Mouse (Mus musculus): ENCODE data around the gene Nme2. TPM values are rescaled to one million over a fixed set of nuclear protein-coding genes. Genes with fewer than 3 reads are reported as not detected.
"Not testable (repeated sequence)": the region's sequence is repeated elsewhere in the genome, so short reads cannot be mapped to it uniquely, and the experiment has no call there.

Gene Nme2
- polyA plus RNA-seq, 1 experiment from 2014 or later: 272 TPM

- no peak for DNase-seq
- H3K36me3 ChIP-seq (ENCODE audit: insufficient read depth): peaks cover 62% of the 10 kb centered on the region
- peak; percentile 15; the same call in 1 of the 2 replicates for ATAC-seq (ENCODE audit: insufficient read depth)
Measured at GRCm38 (mm10) chr11:93954738-93955255, 1.3 kb downstream of the Nme2 start.

GRCm38 (mm10) chr11:93952376-93952775, 3.7 kb downstream of the Nme2 start:
- H3K9me3 ChIP-seq (ENCODE audit: low read depth, low read length): no peaks in the 10 kb centered on the region
- no peaks in the 10 kb centered on the region for H3K27me3 ChIP-seq (ENCODE audit: insufficient read depth, low read length)
- no peak for ATAC-seq (ENCODE audit: insufficient read depth)

More at GRCm38 (mm10) chr11:93954738-93955255, 1.3 kb downstream of the Nme2 start:
- 36% methylated on average over 13 of the region's 13 CpGs for WGBS
- Histone ChIP-seq H3K27ac (ENCODE audit: low read depth) (peak overlapping the region; percentile 92), H3K4me2 (peak overlapping the region; percentile 86), H3K4me1 (ENCODE audit: insufficient read depth) (peaks cover 12% of the 10 kb centered on the region; the same call in 1 of the 2 replicates), H3K9me3 (ENCODE audit: low read depth, low read length) (no peaks in the 10 kb centered on the region), H3K27me3 (ENCODE audit: insufficient read depth, low read length) (no peaks in the 10 kb centered on the region), H3K4me3 (ENCODE audit: low read depth, low read length) (peak overlapping the region; percentile 71), H3K9ac (peak overlapping the region; percentile 82)
- no peak for TF ChIP-seq CTCF (IDR thresholded peaks at IDR 0.05; ENCODE audit: low read depth)

GRCm38 (mm10) chr11:93950045-93950444, 6.0 kb downstream of the Nme2 start:
- Histone ChIP-seq H3K27ac (ENCODE audit: low read depth) (no peak overlapping the region), H3K27me3 (ENCODE audit: insufficient read depth, low read length) (no peaks in the 10 kb centered on the region), H3K9me3 (ENCODE audit: low read depth, low read length) (no peaks in the 10 kb centered on the region), H3K4me2 (no peak overlapping the region), H3K9ac (no peak overlapping the region), H3K4me1 (ENCODE audit: insufficient read depth) (0 out of 2 replicates have a peak, but pooled peaks cover 8% of the 10 kb centered on the region), H3K4me3 (ENCODE audit: low read depth, low read length) (no peak overlapping the region), H3K36me3 (ENCODE audit: insufficient read depth) (peaks cover 60% of the 10 kb centered on the region)
- no peak for TF ChIP-seq CTCF (IDR thresholded peaks at IDR 0.05; ENCODE audit: low read depth)
- DNase-seq (no peak), ATAC-seq (ENCODE audit: insufficient read depth) (no peak)
- 81% methylated on average over 1 of the region's 1 CpGs for WGBS

More at GRCm38 (mm10) chr11:93952376-93952775, 3.7 kb downstream of the Nme2 start:
- no peak for DNase-seq
- H3K27ac ChIP-seq (ENCODE audit: low read depth): no peak overlapping the region
- no peak for TF ChIP-seq CTCF (IDR thresholded peaks at IDR 0.05; ENCODE audit: low read depth)
- WGBS: 44% methylated on average over 5 of the region's 5 CpGs
- no peak overlapping the region for H3K4me3 ChIP-seq (ENCODE audit: low read depth, low read length)
- H3K4me2 ChIP-seq: peak overlapping the region; percentile 19; the same call in 1 of the 2 replicates
- H3K9ac ChIP-seq: no peak overlapping the region
- H3K36me3 ChIP-seq (ENCODE audit: insufficient read depth): peaks cover 57% of the 10 kb centered on the region
- peaks cover 12% of the 10 kb centered on the region; the same call in 1 of the 2 replicates for H3K4me1 ChIP-seq (ENCODE audit: insufficient read depth)

- H3K4me2 ChIP-seq: no peak overlapping the region
- H3K27ac ChIP-seq (ENCODE audit: low read depth): no peak overlapping the region
- no peak overlapping the region for H3K9ac ChIP-seq
- ATAC-seq (ENCODE audit: insufficient read depth) (no peak), DNase-seq (no peak)
- H3K9me3 ChIP-seq (ENCODE audit: low read depth, low read length): no peaks in the 10 kb centered on the region
- H3K36me3 ChIP-seq (ENCODE audit: insufficient read depth): peaks cover 57% of the 10 kb centered on the region
- 87% methylated on average over 9 of the region's 9 CpGs for WGBS
- H3K4me1 ChIP-seq (ENCODE audit: insufficient read depth): 0 out of 2 replicates have a peak, but pooled peaks cover 4% of the 10 kb centered on the region
- no peak for TF ChIP-seq CTCF (IDR thresholded peaks at IDR 0.05; ENCODE audit: low read depth)
- H3K27me3 ChIP-seq (ENCODE audit: insufficient read depth, low read length): no peaks in the 10 kb centered on the region
- H3K4me3 ChIP-seq (ENCODE audit: low read depth, low read length): no peak overlapping the region
Measured at GRCm38 (mm10) chr11:93948887-93949567, 7.0 kb downstream of the Nme2 start.

- no peaks in the 10 kb centered on the region for H3K27me3 ChIP-seq (ENCODE audit: insufficient read depth, low read length)
- 84% methylated on average over 3 of the region's 3 CpGs for WGBS
- no peaks in the 10 kb centered on the region for H3K4me1 ChIP-seq (ENCODE audit: insufficient read depth)
- H3K27ac ChIP-seq (ENCODE audit: low read depth): no peak overlapping the region
- DNase-seq (no peak), ATAC-seq (ENCODE audit: insufficient read depth) (no peak)
- H3K4me3 ChIP-seq (ENCODE audit: low read depth, low read length): no peak overlapping the region
- H3K36me3 ChIP-seq (ENCODE audit: insufficient read depth): peaks cover 38% of the 10 kb centered on the region
- H3K9ac ChIP-seq: no peak overlapping the region
- H3K9me3 ChIP-seq (ENCODE audit: low read depth, low read length): no peaks in the 10 kb centered on the region
- no peak for TF ChIP-seq CTCF (IDR thresholded peaks at IDR 0.05; ENCODE audit: low read depth)
- H3K4me2 ChIP-seq: no peak overlapping the region
Measured at GRCm38 (mm10) chr11:93944986-93945385, 11.1 kb downstream of the Nme2 start.

GRCm38 (mm10) chr11:93940906-93941305, 15.2 kb downstream of the Nme2 start:
- H3K9me3 ChIP-seq (ENCODE audit: low read depth, low read length): no peaks in the 10 kb centered on the region
- 71% methylated on average over 2 of the region's 2 CpGs for WGBS
- no peaks in the 10 kb centered on the region for H3K4me1 ChIP-seq (ENCODE audit: insufficient read depth)
- DNase-seq (no peak), ATAC-seq (ENCODE audit: insufficient read depth) (no peak)
- no peak overlapping the region for H3K27ac ChIP-seq (ENCODE audit: low read depth)
- peaks cover 42% of the 10 kb centered on the region for H3K36me3 ChIP-seq (ENCODE audit: insufficient read depth)
- TF ChIP-seq CTCF (IDR thresholded peaks at IDR 0.05; ENCODE audit: low read depth): no peak
- no peaks in the 10 kb centered on the region for H3K27me3 ChIP-seq (ENCODE audit: insufficient read depth, low read length)
- no peak overlapping the region for H3K4me3 ChIP-seq (ENCODE audit: low read depth, low read length)
- no peak overlapping the region for H3K9ac ChIP-seq
- no peak overlapping the region for H3K4me2 ChIP-seq

- DNase-seq: peak; percentile 24
- Histone ChIP-seq H3K9me3 (ENCODE audit: low read depth, low read length) (no peaks in the 10 kb centered on the region), H3K9ac (no peak overlapping the region), H3K4me1 (ENCODE audit: insufficient read depth) (no peaks in the 10 kb centered on the region), H3K4me3 (ENCODE audit: low read depth, low read length) (no peak overlapping the region), H3K27me3 (ENCODE audit: insufficient read depth, low read length) (no peaks in the 10 kb centered on the region), H3K36me3 (ENCODE audit: insufficient read depth) (peaks cover 86% of the 10 kb centered on the region), H3K27ac (ENCODE audit: low read depth) (no peak overlapping the region), H3K4me2 (no peak overlapping the region)
- peak; percentile 18; the same call in 1 of the 2 replicates for TF ChIP-seq CTCF (IDR thresholded peaks at IDR 0.05; ENCODE audit: low read depth)
- ATAC-seq (ENCODE audit: insufficient read depth): no peak
Measured at GRCm38 (mm10) chr11:93929106-93929505, 27.0 kb downstream of the Nme2 start.

GRCm38 (mm10) chr11:93915019-93915418, 41.0 kb downstream of the Nme2 start:
- H3K4me1 ChIP-seq (ENCODE audit: insufficient read depth); ATAC-seq (ENCODE audit: insufficient read depth); H3K4me2 ChIP-seq; H3K4me3 ChIP-seq (ENCODE audit: low read depth, low read length); DNase-seq; H3K9me3 ChIP-seq (ENCODE audit: low read depth, low read length); H3K27ac ChIP-seq (ENCODE audit: low read depth); H3K27me3 ChIP-seq (ENCODE audit: insufficient read depth, low read length); H3K9ac ChIP-seq: not testable (repeated sequence)
- WGBS: 91% methylated on average over 2 of the region's 2 CpGs
- peaks cover 86% of the 10 kb centered on the region for H3K36me3 ChIP-seq (ENCODE audit: insufficient read depth)

All from lung, embryonic 14.5 days (tissue).